In the genomic region with DNA sequence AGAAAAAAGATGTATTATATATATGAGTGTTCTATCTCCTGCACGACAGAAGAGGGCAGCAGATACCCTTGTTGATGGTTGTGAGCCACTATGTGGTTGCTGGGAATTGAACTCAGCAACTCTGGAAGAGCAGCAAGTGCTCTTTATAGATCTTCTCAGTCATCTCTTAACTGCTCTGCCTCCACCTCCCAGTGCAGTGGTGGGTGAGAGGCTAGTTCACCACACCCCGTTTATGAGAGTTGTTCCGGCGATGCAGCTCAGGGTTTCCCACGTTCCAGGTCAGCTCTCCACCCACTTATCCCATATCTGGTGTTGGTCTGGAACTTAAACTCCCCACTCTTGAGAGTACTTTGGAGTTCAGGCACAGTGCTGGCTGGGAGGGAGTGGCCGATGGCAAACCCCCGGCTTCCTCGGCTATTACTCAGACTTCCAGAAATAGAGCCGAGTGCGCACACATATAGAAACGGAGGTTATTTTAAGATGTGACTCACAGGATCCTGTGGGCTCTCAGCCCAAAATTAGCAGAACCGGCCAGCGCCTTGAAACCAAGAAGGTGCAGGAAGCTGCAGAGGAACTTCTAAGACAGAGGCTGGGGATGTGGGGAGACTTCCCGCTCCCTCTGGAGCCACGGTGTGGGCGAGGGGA, we compare ENCODE assay signal across 8 mouse cellular contexts. TPM values are rescaled to one million over a fixed set of nuclear protein-coding genes. Genes with fewer than 3 reads are reported as not detected.
DNase-seq lines count a peak whose midpoint lies in the region; ATAC-seq and TF ChIP-seq lines count a peak whose summit lies in the region.

No protein-coding gene starts in this region.

- TF ChIP-seq CTCF in olfactory bulb, adult 2 months (IDR thresholded peaks at IDR 0.05; ENCODE audit: insufficient read depth, low read depth, low read length) = no peak

- peak; percentile 53 for DNase-seq in cerebellum, adult 11-12 months
- no peak for DNase-seq in cerebellum, adult 11 months
- peak; percentile 67 for DNase-seq in adrenal gland, adult 8-10 months
- peak; percentile 73 for DNase-seq in kidney, postnatal 10 days

- no peaks in the 10 kb centered on the region for H3K27me3 ChIP-seq in forebrain, embryonic 12.5 days
- no peaks in the 10 kb centered on the region for H3K27me3 ChIP-seq in heart, embryonic 16.5 days (ENCODE audit: control insufficient read depth, insufficient read depth, low read length)
- H3K27me3 ChIP-seq in lung, embryonic 16.5 days (ENCODE audit: control insufficient read depth, insufficient read depth, low read depth, low read length) = no peaks in the 10 kb centered on the region

- H3K9ac ChIP-seq in forebrain, embryonic 12.5 days = no peak overlapping the region
- peak overlapping the region; percentile 82 for H3K9ac ChIP-seq in heart, embryonic 16.5 days (ENCODE audit: low read length)
- peak overlapping the region; percentile 56 for H3K9ac ChIP-seq in lung, embryonic 16.5 days (ENCODE audit: low read length)

- H3K36me3 ChIP-seq in forebrain, embryonic 12.5 days (replicated peaks) = no peaks in the 10 kb centered on the region
- H3K36me3 ChIP-seq in heart, embryonic 16.5 days (ENCODE audit: control insufficient read depth, insufficient read depth) = no peaks in the 10 kb centered on the region
- no peaks in the 10 kb centered on the region for H3K36me3 ChIP-seq in lung, embryonic 16.5 days (ENCODE audit: control insufficient read depth, insufficient read depth, low read length)

- WGBS in forebrain, embryonic 12.5 days = 17% methylated on average over 16 of the region's 16 CpGs
- 3% methylated on average over 16 of the region's 16 CpGs for WGBS in heart, embryonic 16.5 days
- WGBS in lung, embryonic 16.5 days = 7% methylated on average over 16 of the region's 16 CpGs
- 4% methylated on average over 16 of the region's 16 CpGs for WGBS in olfactory bulb, adult 2 months

- no peaks in the 10 kb centered on the region for H3K9me3 ChIP-seq in forebrain, embryonic 12.5 days
- H3K9me3 ChIP-seq in heart, embryonic 16.5 days (replicated peaks; ENCODE audit: control insufficient read depth, low read length) = no peaks in the 10 kb centered on the region
- no peaks in the 10 kb centered on the region for H3K9me3 ChIP-seq in lung, embryonic 16.5 days (ENCODE audit: control insufficient read depth, low read length)

- peaks cover 20% of the 10 kb centered on the region for H3K4me1 ChIP-seq in forebrain, embryonic 12.5 days
- peaks cover 31% of the 10 kb centered on the region for H3K4me1 ChIP-seq in heart, embryonic 16.5 days (ENCODE audit: control insufficient read depth, insufficient read depth, low read length)
- H3K4me1 ChIP-seq in lung, embryonic 16.5 days (replicated peaks; ENCODE audit: control insufficient read depth, insufficient read depth, low read length) = peaks cover 22% of the 10 kb centered on the region
- peaks cover 26% of the 10 kb centered on the region for H3K4me1 ChIP-seq in olfactory bulb, adult 2 months (ENCODE audit: control insufficient read depth, insufficient read depth, low read length)

- peak overlapping the region; percentile 14; the same call in 1 of the 2 replicates for H3K4me3 ChIP-seq in forebrain, embryonic 12.5 days (replicated peaks)
- H3K4me3 ChIP-seq in heart, embryonic 16.5 days (ENCODE audit: low read length) = peak overlapping the region; percentile 49
- peak overlapping the region; percentile 37 for H3K4me3 ChIP-seq in lung, embryonic 16.5 days (ENCODE audit: low read length)
- peak overlapping the region; percentile 10; the same call in 1 of the 2 replicates for H3K4me3 ChIP-seq in olfactory bulb, adult 2 months (ENCODE audit: insufficient read depth, low read depth, low read length)

- TF ChIP-seq POLR2A in olfactory bulb, adult 2 months (IDR thresholded peaks at IDR 0.05; ENCODE audit: insufficient read depth, low read depth, low read length) = no peak

- H3K27ac ChIP-seq in forebrain, embryonic 12.5 days = no peak overlapping the region
- peak overlapping the region; percentile 100 for H3K27ac ChIP-seq in heart, embryonic 16.5 days (ENCODE audit: low read length)
- peak overlapping the region; percentile 97 for H3K27ac ChIP-seq in lung, embryonic 16.5 days (ENCODE audit: low read length)
- peak overlapping the region; percentile 93 for H3K27ac ChIP-seq in olfactory bulb, adult 2 months (ENCODE audit: insufficient read depth, low read depth, low read length)

- ATAC-seq in forebrain, embryonic 12.5 days (ENCODE audit: low FRiP score) = no peak
- ATAC-seq in heart, embryonic 16.5 days (replicated peaks; ENCODE audit: extremely low read depth, insufficient read depth, low FRiP score) = peak; percentile 80
- ATAC-seq in lung, embryonic 16.5 days (ENCODE audit: low read depth) = peak; percentile 48

- H3K4me2 ChIP-seq in forebrain, embryonic 12.5 days = peak overlapping the region; percentile 41
- peak overlapping the region; percentile 73 for H3K4me2 ChIP-seq in heart, embryonic 16.5 days (ENCODE audit: low read depth, low read length)
- peak overlapping the region; percentile 62 for H3K4me2 ChIP-seq in lung, embryonic 16.5 days (ENCODE audit: low read depth, low read length)

RNA-seq across cellular contexts. Expression of a gene that starts 3.7 kb away (rescaled TPM):
- 10 to 100 TPM; 35.0 to 78.6 (median 57.4) TPM for total RNA-seq in adrenal gland, adult 8-10 months (2022)
- 27.6 and 28.2 TPM in 2 replicates for polyA plus RNA-seq in forebrain, embryonic 12.5 days (2016; fragmentation: Nextera tagmentation; extraction: Ambion mirVana)
- 18.8 and 19.2 TPM in 2 replicates for polyA plus RNA-seq in heart, embryonic 16.5 days (2015; fragmentation: Nextera tagmentation; extraction: Ambion mirVana)
- 15.4 and 17.5 TPM in 2 replicates for polyA plus RNA-seq in lung, embryonic 16.5 days (2015; fragmentation: Nextera tagmentation; extraction: Ambion mirVana)
- polyA plus RNA-seq in olfactory bulb, adult 2 months (2012; ENCODE audit: insufficient read depth, insufficient read length, low replicate concordance, missing spikeins) = 106 and 235 TPM in 2 replicates

RNA-seq across cellular contexts. Expression of a gene that starts 9.2 kb away (rescaled TPM):
- 100 to 1,000 TPM in 2 of 4 experiments, 10 to 100 TPM in 2; 91.8 to 136 (median 113) TPM for total RNA-seq in adrenal gland, adult 8-10 months (2022)
- 87.5 and 89.3 TPM in 2 replicates for polyA plus RNA-seq in forebrain, embryonic 12.5 days (2016; fragmentation: Nextera tagmentation; extraction: Ambion mirVana)
- polyA plus RNA-seq in heart, embryonic 16.5 days (2015; fragmentation: Nextera tagmentation; extraction: Ambion mirVana) = 45.7 and 49.5 TPM in 2 replicates
- 59.6 and 59.9 TPM in 2 replicates for polyA plus RNA-seq in lung, embryonic 16.5 days (2015; fragmentation: Nextera tagmentation; extraction: Ambion mirVana)
- 105 TPM in 1 of 2 replicates, not detected in the other for polyA plus RNA-seq in olfactory bulb, adult 2 months (2012; ENCODE audit: insufficient read depth, insufficient read length, low replicate concordance, missing spikeins)

RNA-seq across cellular contexts. Expression of a gene that starts 46.7 kb away (rescaled TPM):
- 10 to 100 TPM; 52.0 to 78.6 (median 55.5) TPM for total RNA-seq in adrenal gland, adult 8-10 months (2022)
- 77.1 and 89.4 TPM in 2 replicates for polyA plus RNA-seq in forebrain, embryonic 12.5 days (2016; fragmentation: Nextera tagmentation; extraction: Ambion mirVana)
- polyA plus RNA-seq in heart, embryonic 16.5 days (2015; fragmentation: Nextera tagmentation; extraction: Ambion mirVana) = 42.3 and 47.7 TPM in 2 replicates
- polyA plus RNA-seq in lung, embryonic 16.5 days (2015; fragmentation: Nextera tagmentation; extraction: Ambion mirVana) = 60.9 and 75.7 TPM in 2 replicates
- polyA plus RNA-seq in olfactory bulb, adult 2 months (2012; ENCODE audit: insufficient read depth, insufficient read length, low replicate concordance, missing spikeins) = not detected in 2 replicates

RNA-seq across cellular contexts. Expression of a gene that starts 47.1 kb away (rescaled TPM):
- total RNA-seq in adrenal gland, adult 8-10 months (2022) = 100 to 1,000 TPM in 3 of 4 experiments, 10 to 100 TPM in 1; 92.4 to 130 (median 107) TPM
- 152 and 156 TPM in 2 replicates for polyA plus RNA-seq in forebrain, embryonic 12.5 days (2016; fragmentation: Nextera tagmentation; extraction: Ambion mirVana)
- 79.4 and 83.3 TPM in 2 replicates for polyA plus RNA-seq in heart, embryonic 16.5 days (2015; fragmentation: Nextera tagmentation; extraction: Ambion mirVana)
- 92.7 and 100 TPM in 2 replicates for polyA plus RNA-seq in lung, embryonic 16.5 days (2015; fragmentation: Nextera tagmentation; extraction: Ambion mirVana)
- polyA plus RNA-seq in olfactory bulb, adult 2 months (2012; ENCODE audit: insufficient read depth, insufficient read length, low replicate concordance, missing spikeins) = not detected in 2 replicates

RNA-seq across cellular contexts. Expression of a gene that starts 49.3 kb away (rescaled TPM):
- total RNA-seq in adrenal gland, adult 8-10 months (2022) = 10 to 100 TPM; 19.3 to 46.2 (median 33.3) TPM
- polyA plus RNA-seq in forebrain, embryonic 12.5 days (2016; fragmentation: Nextera tagmentation; extraction: Ambion mirVana) = 20.6 and 21.6 TPM in 2 replicates
- 11.2 and 13.2 TPM in 2 replicates for polyA plus RNA-seq in heart, embryonic 16.5 days (2015; fragmentation: Nextera tagmentation; extraction: Ambion mirVana)
- 23.6 and 26.8 TPM in 2 replicates for polyA plus RNA-seq in lung, embryonic 16.5 days (2015; fragmentation: Nextera tagmentation; extraction: Ambion mirVana)
- polyA plus RNA-seq in olfactory bulb, adult 2 months (2012; ENCODE audit: insufficient read depth, insufficient read length, low replicate concordance, missing spikeins) = not detected in 2 replicates
